Mouse (Mus musculus) myocyte (in vitro differentiated cells): ENCODE measurements at regions not wholly inside any gene's neighbourhood (a gene's known extent, or its start where the extent isn't known, plus 50 kb on each side); places are given as distances from the start of the nearest gene placed in this dataset.

ENCODE experiments used
- MAX ChIP-seq: IDR thresholded peaks from one replicate; pipeline ENCODE4 v1.6.1; 2011; ENCODE audit warnings: low read depth, mild to moderate bottlenecking, control low read depth
- POLR2A ChIP-seq: IDR thresholded peaks from one replicate; pipeline ENCODE4 v1.6.1; 2011; ENCODE audit warnings: low read depth, mild to moderate bottlenecking, control low read depth, moderate library complexity; ENCODE audit not compliant: insufficient read length

DNA sequence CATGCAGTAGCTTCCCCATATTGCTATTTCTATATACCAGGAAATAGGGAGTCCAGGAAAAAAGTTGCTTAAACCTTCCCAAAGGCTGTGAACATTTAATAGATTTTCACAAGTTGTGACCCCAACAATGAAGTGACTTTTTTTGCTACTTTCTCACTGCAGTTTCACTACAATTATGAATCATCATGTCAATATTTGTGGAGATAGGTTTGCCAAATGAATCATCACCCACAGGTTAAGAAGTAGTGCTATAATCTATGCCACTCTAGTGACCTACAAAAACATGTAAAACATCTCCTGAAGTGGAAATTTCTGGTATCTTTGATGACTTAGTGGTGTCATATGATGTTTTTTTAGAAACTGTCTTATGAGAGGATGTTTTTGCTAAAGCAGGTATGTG is 1355.3 kb downstream of the Grik2 start:
- TF ChIP-seq POLR2A (no peak), MAX (no peak)
